Comparison of ENCODE assay signal across 35 mouse cellular contexts in genomic region chr5:38870485-38870884, GRCm38 (mm10). TPM values are rescaled to one million over a fixed set of nuclear protein-coding genes. Genes with fewer than 3 reads are reported as not detected.
DNase-seq lines count a peak whose midpoint lies in the region; ATAC-seq and TF ChIP-seq lines count a peak whose summit lies in the region.
"Had no signal": no experiment of that assay in that cellular context is flagged by ENCODE, and none has a peak within 500 bp of the region (broad histone marks: within the 10 kb centered on the region; RNA-seq: fewer than 3 reads in every experiment).

No protein-coding gene starts in this region.

- H3K9me3 ChIP-seq in hindbrain, embryonic 11.5 days (ENCODE audit: control insufficient read depth, low read length) = no peaks in the 10 kb centered on the region
- no peaks in the 10 kb centered on the region for H3K9me3 ChIP-seq in hindbrain, postnatal 0 days (ENCODE audit: low read length)
- H3K9me3 ChIP-seq: embryonic facial prominence, embryonic 15.5 days; heart, embryonic 10.5 days; heart, embryonic 15.5 days; limb, embryonic 15.5 days; midbrain, embryonic 12.5 days; neural tube, embryonic 12.5 days had no signal

- H3K27me3 ChIP-seq in hindbrain, embryonic 11.5 days (ENCODE audit: control insufficient read depth, insufficient read depth, low read length) = no peaks in the 10 kb centered on the region
- H3K27me3 ChIP-seq in hindbrain, postnatal 0 days (ENCODE audit: insufficient read depth, low read length) = no peaks in the 10 kb centered on the region
- H3K27me3 ChIP-seq: embryonic facial prominence, embryonic 15.5 days; heart, embryonic 15.5 days; limb, embryonic 15.5 days; midbrain, embryonic 12.5 days; neural tube, embryonic 12.5 days had no signal

- no peak overlapping the region for H3K4me2 ChIP-seq in hindbrain, embryonic 11.5 days (replicated peaks; ENCODE audit: low read depth, low read length)
- no peak overlapping the region for H3K4me2 ChIP-seq in hindbrain, postnatal 0 days (ENCODE audit: low read depth, low read length)
- H3K4me2 ChIP-seq: embryonic facial prominence, embryonic 15.5 days; heart, embryonic 15.5 days; hindbrain, embryonic 14.5 days; limb, embryonic 15.5 days; lung, embryonic 14.5 days; midbrain, embryonic 12.5 days; neural tube, embryonic 12.5 days had no signal

- DNase-seq in cerebellum, adult 9-10 months = peak; percentile 46
- DNase-seq in cerebellum, adult 11 months = no peak
- no peak for DNase-seq in hindbrain, embryonic 11.5 days (ENCODE audit: low spot score)
- DNase-seq in hindbrain, postnatal 0 days (ENCODE audit: low spot score) = no peak
- DNase-seq in thymus, postnatal 4 days = no peak
- DNase-seq in urinary bladder, postnatal 4 days (ENCODE audit: low spot score in 2 of 2) = no peak
- DNase-seq: adrenal gland, postnatal 14 days; cerebellum, postnatal 14 days; gastrocnemius, postnatal 10 days; heart, postnatal 36 days; kidney, adult 11 months; kidney, postnatal 14 days; right cerebral cortex, postnatal 4 days had no signal

- peak; percentile 51; the same call in 1 of the 2 replicates for ATAC-seq in hindbrain, embryonic 11.5 days (ENCODE audit: low FRiP score)
- no peak for ATAC-seq in hindbrain, postnatal 0 days
- peak; percentile 73 for ATAC-seq in granulocyte monocyte progenitor cell, adult 5-6 weeks (replicated peaks; ENCODE audit: poor library complexity, severe bottlenecking)
- 0 out of 2 replicates have a peak, but pooled peaks have one; percentile 19 for ATAC-seq in neutrophil, adult 5-6 weeks (ENCODE audit: extremely low read depth, insufficient number of reproducible peaks, low FRiP score, poor library complexity, severe bottlenecking)
- ATAC-seq: forebrain, embryonic 16.5 days; inflammation-experienced regulatory T-cells, adult 6 months; Patski had no signal

- H3K27ac ChIP-seq in hindbrain, embryonic 11.5 days (ENCODE audit: low read depth, low read length) = no peak overlapping the region
- H3K27ac ChIP-seq in hindbrain, postnatal 0 days = no peak overlapping the region
- H3K27ac ChIP-seq: embryonic facial prominence, embryonic 15.5 days; heart, embryonic 10.5 days; heart, embryonic 15.5 days; hindbrain, embryonic 14.5 days; limb, embryonic 15.5 days; liver, embryonic 14.5 days; midbrain, embryonic 12.5 days; neural tube, embryonic 12.5 days had no signal

- WGBS in hindbrain, embryonic 11.5 days = 58% methylated on average over 12 of the region's 12 CpGs
- 56% methylated on average over 12 of the region's 12 CpGs for WGBS in hindbrain, postnatal 0 days

- no peak overlapping the region for H3K4me3 ChIP-seq in hindbrain, embryonic 11.5 days (ENCODE audit: low read depth, low read length)
- no peak overlapping the region for H3K4me3 ChIP-seq in hindbrain, postnatal 0 days (ENCODE audit: low read length)
- H3K4me3 ChIP-seq: embryonic facial prominence, embryonic 15.5 days; heart, embryonic 10.5 days; heart, embryonic 15.5 days; limb, embryonic 15.5 days; midbrain, embryonic 12.5 days; myocyte; neural tube, embryonic 12.5 days had no signal

- H3K9ac ChIP-seq in hindbrain, embryonic 11.5 days (ENCODE audit: low read depth, low read length) = no peak overlapping the region
- no peak overlapping the region for H3K9ac ChIP-seq in hindbrain, postnatal 0 days (replicated peaks; ENCODE audit: low read length)
- H3K9ac ChIP-seq: embryonic facial prominence, embryonic 15.5 days; heart, embryonic 15.5 days; hindbrain, embryonic 14.5 days; limb, embryonic 15.5 days; liver, embryonic 14.5 days; lung, embryonic 14.5 days; midbrain, embryonic 12.5 days; neural tube, embryonic 12.5 days had no signal

- no peak for TF ChIP-seq CTCF in hindbrain, postnatal 0 days (IDR thresholded peaks at IDR 0.05; ENCODE audit: low read depth)

- no peaks in the 10 kb centered on the region for H3K4me1 ChIP-seq in hindbrain, embryonic 11.5 days (replicated peaks; ENCODE audit: control insufficient read depth, insufficient read depth, low read length)
- no peaks in the 10 kb centered on the region for H3K4me1 ChIP-seq in hindbrain, postnatal 0 days (ENCODE audit: insufficient read depth, low read length)
- H3K4me1 ChIP-seq: embryonic facial prominence, embryonic 15.5 days; heart, embryonic 10.5 days; heart, embryonic 15.5 days; limb, embryonic 15.5 days; midbrain, embryonic 12.5 days; neural tube, embryonic 12.5 days had no signal

- H3K36me3 ChIP-seq in hindbrain, embryonic 11.5 days (ENCODE audit: control insufficient read depth, insufficient read depth, low read length) = no peaks in the 10 kb centered on the region
- H3K36me3 ChIP-seq in hindbrain, postnatal 0 days (ENCODE audit: insufficient read depth, low read length) = no peaks in the 10 kb centered on the region
- H3K36me3 ChIP-seq: embryonic facial prominence, embryonic 15.5 days; G1E; heart, embryonic 10.5 days; heart, embryonic 15.5 days; limb, embryonic 15.5 days; midbrain, embryonic 12.5 days; neural tube, embryonic 12.5 days had no signal

RNA-seq across cellular contexts. Expression of gene Clnk, which starts 6.1 kb away (rescaled TPM):
- polyA plus RNA-seq in hindbrain, embryonic 11.5 days (2014; fragmentation: Nextera tagmentation; extraction: Ambion mirVana) = 0.33 and 0.51 TPM in 2 replicates
- 0.50 TPM in 1 of 2 replicates, not detected in the other for total RNA-seq in hindbrain, postnatal 0 days (2014; rRNA removed)
- 0.14 TPM in 1 of 2 replicates, not detected in the other for polyA plus RNA-seq in hindbrain, postnatal 0 days (2015; fragmentation: Nextera tagmentation; extraction: Ambion mirVana)
- total RNA-seq in granulocyte monocyte progenitor cell, adult 5-6 weeks (2014; fragmentation: Nextera tagmentation) = 0.80 and 0.98 TPM in 2 replicates
- total RNA-seq in granulocyte monocyte progenitor cell, adult 5-6 weeks (2017) = 0.22 and 0.41 TPM in 2 replicates
- not detected in 2 replicates for total RNA-seq in neutrophil, adult 5-6 weeks (2017)
- total RNA-seq: adrenal gland, postnatal 14 days; G1E; gastrocnemius, postnatal 10 days; heart, postnatal 36 days; layer of hippocampus, adult 18-20 months; left cerebral cortex, adult 18-20 months; left cerebral cortex, postnatal 36 days; midbrain, postnatal 0 days had no signal
- polyA plus RNA-seq: G1E; gonadal fat pad, adult 2 months; heart, embryonic 10.5 days; heart, embryonic 15.5 days; inflammation-experienced regulatory T-cells, adult 6 months; kidney, embryonic 14.5 days; lung, embryonic 14.5 days; myocyte; neural tube, embryonic 12.5 days; Patski had no signal
